Mouse (Mus musculus): ENCODE measurements around the gene Mpp4.

GRCm38 (mm10) chr1:59150542-59150941 lies 12.6 kb downstream of the Mpp4 start:
- no peak for TF ChIP-seq GATA1 (IDR thresholded peaks at IDR 0.05; ENCODE audit: borderline replicate concordance, low read length)
- TF ChIP-seq FLI1 (IDR thresholded peaks at IDR 0.05; ENCODE audit: low read length) = no peak
